Mouse (Mus musculus) lung, embryonic 14.5 days (tissue): ENCODE data around the gene Jpt1. TPM values are rescaled to one million over a fixed set of nuclear protein-coding genes. Genes with fewer than 3 reads are reported as not detected.
"Not testable (repeated sequence)": the region's sequence is repeated elsewhere in the genome, so short reads cannot be mapped to it uniquely, and the experiment has no call there.

Source experiments
- ATAC-seq: fragments of 200-750 bp; cut with Nextera tagmentation; 2 replicates; pipeline ENCODE4 v1.8.0; 2017; ENCODE audit warnings: mild to moderate bottlenecking, moderate TSS enrichment, moderate library complexity; ENCODE audit not compliant: insufficient read depth
- DNase-seq: peaks from one replicate; pipeline ENCODE4 v3.0.0-alpha.2; 2015
- H3K27ac ChIP-seq: fragments of 300-500 bp; sonication (generic); 2 replicates; pipeline ENCODE4 v1.5.1; 2014; ENCODE audit warnings: low read depth, mild to moderate bottlenecking, moderate library complexity
- H3K27me3 ChIP-seq: fragments of 300-500 bp; sonication (generic); 2 replicates; pipeline ENCODE4 v1.6.1; 2014; ENCODE audit warnings: low read length, control low read depth; ENCODE audit not compliant: insufficient read depth
- H3K36me3 ChIP-seq: fragments of 300-500 bp; sonication (generic); 2 replicates; pipeline ENCODE4 v1.6.1; 2014; ENCODE audit warnings: control low read depth; ENCODE audit not compliant: insufficient read depth
- H3K4me1 ChIP-seq: fragments of 300-500 bp; sonication (generic); 2 replicates; pipeline ENCODE4 v1.6.1; 2014; ENCODE audit warnings: antibody characterized with exemption, control low read depth; ENCODE audit not compliant: insufficient read depth
- H3K4me2 ChIP-seq: fragments of 300-500 bp; sonication (generic); 2 replicates; pipeline ENCODE4 v1.6.1; 2014; ENCODE audit warnings: mild to moderate bottlenecking
- H3K4me3 ChIP-seq: fragments of 300-500 bp; sonication (generic); 2 replicates; pipeline ENCODE4 v1.5.1; 2014; ENCODE audit warnings: low read depth, low read length
- H3K9ac ChIP-seq: fragments of 300-500 bp; sonication (generic); 2 replicates; pipeline ENCODE4 v1.6.1; 2014
- H3K9me3 ChIP-seq: fragments of 300-500 bp; sonication (generic); 2 replicates; pipeline ENCODE4 v1.6.1; 2016; ENCODE audit warnings: low read depth, low read length, control low read depth
- CTCF ChIP-seq: IDR thresholded peaks from 2 replicates; pipeline ENCODE4 v1.5.1; 2016; ENCODE audit warnings: antibody characterized with exemption, low read depth
- WGBS: fragments of 180-500 bp; shearing (Covaris S2); extraction: QIAGEN DNeasy Blood & Tissue Kit; methylation state at CpG from one replicate; pipeline ENCODE4 v1.1.7; 2014; 5-methylcytosine and 5-hydroxymethylcytosine counted together
- polyA plus RNA-seq: library from polyadenylated mRNA; unstranded; fragments of >200 nt; fragmentation: Nextera tagmentation; extraction: Ambion mirVana; gene quantifications from 2 replicates; pipeline ENCODE4 v1.2.1, GENCODE M21; 2014

Gene Jpt1
- polyA plus RNA-seq, 1 experiment from 2014 or later, result 521 TPM

GRCm38 (mm10) chr11:115483278-115483677 lies 30.9 kb downstream of the Jpt1 start:
- H3K9ac ChIP-seq, result no peak overlapping the region
- no peaks in the 10 kb centered on the region for H3K27me3 ChIP-seq
- no peaks in the 10 kb centered on the region for H3K36me3 ChIP-seq
- no peak for ATAC-seq
- no peak overlapping the region for H3K4me3 ChIP-seq
- H3K4me2 ChIP-seq, result no peak overlapping the region
- H3K4me1 ChIP-seq, result no peaks in the 10 kb centered on the region
- DNase-seq, result no peak
- no peaks in the 10 kb centered on the region for H3K9me3 ChIP-seq
- 69% methylated on average over 11 of the region's 11 CpGs for WGBS
- H3K27ac ChIP-seq, result no peak overlapping the region
- TF ChIP-seq CTCF, result no peak

DNA sequence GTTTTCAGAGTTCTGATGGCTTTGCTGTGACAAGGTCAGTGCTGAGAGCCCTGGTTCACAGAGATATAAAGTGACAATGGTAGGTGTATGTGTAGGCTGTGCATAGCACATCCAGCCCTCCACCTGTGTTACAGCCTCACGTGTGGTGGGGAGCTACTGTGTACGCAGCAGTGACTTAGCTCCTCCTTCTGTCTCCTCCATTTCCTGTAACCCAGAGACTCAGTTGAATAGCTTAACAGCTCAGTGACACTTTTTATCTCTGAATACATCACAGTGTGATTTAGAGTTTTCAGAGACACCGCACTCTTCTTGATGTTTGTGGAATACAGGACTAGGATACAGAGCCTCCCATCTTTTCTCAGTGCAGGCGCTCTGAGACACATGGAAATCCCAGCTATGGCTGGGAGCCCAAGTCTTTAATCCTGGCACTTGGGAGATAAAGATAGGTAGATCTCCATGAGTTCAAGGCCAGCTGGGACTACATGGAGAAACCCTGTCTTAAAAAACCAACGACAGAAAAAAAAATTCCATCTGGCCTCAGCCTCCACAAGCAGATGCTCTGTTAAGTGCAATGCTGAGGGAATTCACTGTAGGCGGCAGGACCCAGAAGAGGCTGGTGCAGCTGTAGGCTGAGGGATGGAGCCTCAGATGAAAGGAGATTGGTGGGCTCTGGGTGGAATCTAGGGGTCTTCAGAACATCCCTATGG lies 32.5 kb downstream of the Jpt1 start:
- Histone ChIP-seq H3K4me1 (no peaks in the 10 kb centered on the region), H3K4me3 (no peak overlapping the region), H3K9me3 (no peaks in the 10 kb centered on the region), H3K27ac (no peak overlapping the region), H3K4me2 (no peak overlapping the region), H3K27me3 (no peaks in the 10 kb centered on the region), H3K9ac (no peak overlapping the region; the same call in 1 of the 2 replicates), H3K36me3 (no peaks in the 10 kb centered on the region)
- ATAC-seq (no peak), DNase-seq (no peak)
- TF ChIP-seq CTCF, result no peak
- WGBS, result 69% methylated on average over 6 of the region's 6 CpGs

DNA sequence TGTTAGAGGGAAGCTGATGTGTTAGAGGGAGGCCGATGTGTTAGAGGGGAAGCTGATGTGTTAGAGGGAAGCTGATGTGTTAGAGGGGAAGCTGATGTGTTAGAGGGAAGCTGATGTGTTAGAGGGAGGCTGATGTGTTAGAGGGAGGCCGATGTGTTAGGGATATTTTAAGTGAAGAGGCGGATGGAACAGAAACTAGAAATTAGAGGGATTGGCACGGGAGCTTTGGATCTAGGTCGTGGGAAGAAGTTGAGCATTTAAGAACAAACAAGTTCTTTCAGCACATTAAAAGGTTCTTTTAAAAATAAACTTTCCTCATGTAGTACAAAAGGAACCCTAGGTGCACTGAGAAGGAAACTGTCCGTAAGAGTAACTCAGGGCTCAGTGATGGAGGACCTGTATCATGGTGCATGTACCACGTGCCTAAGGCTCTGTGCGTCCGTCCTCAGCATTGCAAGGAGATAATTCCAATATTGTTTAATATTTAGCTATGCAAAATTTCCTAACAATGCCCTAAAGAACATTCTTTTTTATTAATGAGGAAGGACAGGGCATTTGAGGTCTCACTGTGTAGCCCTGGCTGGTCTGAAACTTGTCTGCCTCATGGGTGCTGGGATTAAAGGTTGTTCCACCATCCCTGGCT lies 35.8 kb downstream of the Jpt1 start:
- Histone ChIP-seq H3K9me3 (no peaks in the 10 kb centered on the region), H3K27me3 (no peaks in the 10 kb centered on the region), H3K4me2 (no peak overlapping the region), H3K36me3 (no peaks in the 10 kb centered on the region), H3K9ac (no peak overlapping the region), H3K4me1 (peaks cover 7% of the 10 kb centered on the region), H3K4me3 (no peak overlapping the region), H3K27ac (no peak overlapping the region)
- no peak for DNase-seq
- TF ChIP-seq CTCF, result no peak
- WGBS, result 83% methylated on average over 9 of the region's 9 CpGs
- no peak for ATAC-seq

DNA sequence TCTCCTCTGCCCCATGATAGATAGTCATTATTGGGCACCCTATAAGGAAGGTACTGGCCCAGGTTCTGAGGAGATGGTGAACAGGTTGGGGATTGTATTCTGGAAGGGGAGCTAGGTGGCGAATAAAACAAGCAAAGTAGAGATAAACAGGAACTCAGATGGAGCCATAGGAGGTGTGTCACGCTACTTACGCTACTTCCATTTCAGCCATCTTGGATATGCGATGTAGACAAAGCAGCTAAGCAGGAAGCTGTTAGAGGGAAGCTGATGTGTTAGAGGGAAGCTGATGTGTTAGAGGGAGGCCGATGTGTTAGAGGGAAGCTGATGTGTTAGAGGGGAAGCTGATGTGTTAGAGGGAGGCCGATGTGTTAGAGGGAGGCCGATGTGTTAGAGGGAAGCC lies 36.8 kb downstream of the Jpt1 start:
- not testable (repeated sequence) for H3K27ac ChIP-seq, H3K4me1 ChIP-seq, H3K9ac ChIP-seq, H3K27me3 ChIP-seq, H3K4me3 ChIP-seq, H3K36me3 ChIP-seq, DNase-seq, H3K9me3 ChIP-seq, ATAC-seq
- 77% methylated on average over 7 of the region's 7 CpGs for WGBS
- H3K4me2 ChIP-seq, result 0 out of 2 replicates have a peak overlapping the region, but pooled peaks have one; percentile 83

- DNase-seq, ATAC-seq, H3K9me3 ChIP-seq, H3K27me3 ChIP-seq, H3K9ac ChIP-seq, H3K36me3 ChIP-seq, H3K27ac ChIP-seq, H3K4me1 ChIP-seq: not testable (repeated sequence)
- WGBS, result 77% methylated on average over 4 of the region's 4 CpGs
- H3K4me3 ChIP-seq, result peak overlapping the region; percentile 70
- peak overlapping the region; percentile 83 for H3K4me2 ChIP-seq
Observed at GRCm38 (mm10) chr11:115476630-115477029, 37.6 kb downstream of the Jpt1 start.

- H3K9me3 ChIP-seq, result no peaks in the 10 kb centered on the region
- TF ChIP-seq CTCF, result no peak
- peaks cover 7% of the 10 kb centered on the region for H3K4me1 ChIP-seq
- H3K4me3 ChIP-seq, result peak overlapping the region; percentile 70
- H3K27ac ChIP-seq, result no peak overlapping the region
- no peaks in the 10 kb centered on the region for H3K27me3 ChIP-seq
- WGBS, result 4% methylated on average over 28 of the region's 28 CpGs
- H3K36me3 ChIP-seq, result no peaks in the 10 kb centered on the region
- peak overlapping the region; percentile 83 for H3K4me2 ChIP-seq
- peak overlapping the region; percentile 66 for H3K9ac ChIP-seq
- peak; percentile 7 for ATAC-seq
- DNase-seq, result no peak
Observed at GRCm38 (mm10) chr11:115475758-115476237, 38.4 kb downstream of the Jpt1 start.

DNA sequence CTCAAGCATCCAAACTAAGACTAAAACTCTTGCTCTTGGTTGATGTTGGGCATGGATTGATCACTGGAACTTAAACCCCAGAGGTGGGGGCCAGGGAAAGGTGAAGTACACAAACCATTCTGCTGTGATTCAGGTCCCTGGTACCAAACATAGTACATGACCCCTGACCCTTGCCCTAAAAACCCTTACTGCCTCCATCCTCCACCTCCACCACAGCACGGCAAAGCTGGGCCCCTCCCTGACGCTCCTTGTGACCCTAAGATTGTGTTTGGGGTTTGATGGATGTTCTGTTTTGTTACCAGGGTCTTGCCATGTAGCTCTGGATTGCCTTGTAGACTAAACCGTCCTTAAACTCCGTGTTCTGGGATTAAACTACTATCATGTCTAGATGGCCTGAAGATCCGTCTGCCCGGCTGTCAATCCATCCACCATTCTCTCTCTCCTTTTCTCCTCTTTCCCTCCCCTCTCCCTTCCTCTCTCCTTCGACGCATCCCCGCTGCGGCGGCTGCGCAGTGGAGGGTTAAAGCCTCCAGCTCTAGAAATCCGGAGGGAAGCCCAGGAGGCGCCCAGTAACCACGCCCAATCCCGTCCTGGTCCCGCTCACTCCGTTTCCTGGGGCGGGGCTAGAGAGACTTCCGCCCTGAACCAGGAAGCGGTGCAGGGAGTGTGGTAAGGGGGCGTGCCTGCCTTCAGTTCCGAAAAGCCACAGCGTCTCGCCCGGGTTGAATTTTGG lies 39.0 kb downstream of the Jpt1 start, which contains the start of gene Armc7:
Gene Armc7, plus strand, starts transcription at position 643 of the 733 bp plus-strand sequence.
- TF ChIP-seq CTCF, result no peak
- H3K27ac ChIP-seq, result peak within 1 kb of the TSS; percentile 77
- WGBS, result under 1% methylated on average over 26 of the region's 26 CpGs

More for the DNA sequence above, 39.0 kb downstream of the Jpt1 start, which contains the start of gene Armc7:
- peak within 1 kb of the TSS; percentile 70 for H3K4me3 ChIP-seq
- no peaks in the 10 kb centered on the region for H3K9me3 ChIP-seq
- peak; percentile 97 for ATAC-seq
- H3K9ac ChIP-seq, result peak within 1 kb of the TSS; percentile 66
- H3K27me3 ChIP-seq, result no peaks in the 10 kb centered on the region
- H3K36me3 ChIP-seq, result no peaks in the 10 kb centered on the region
- peaks cover 7% of the 10 kb centered on the region for H3K4me1 ChIP-seq
- DNase-seq, result peak; percentile 99
- H3K4me2 ChIP-seq, result peak within 1 kb of the TSS; percentile 83
